Mouse (Mus musculus) neutrophil, adult 59 days (primary cell): ENCODE measurements around the gene Grin2a. TPM values are rescaled to one million over a fixed set of nuclear protein-coding genes. Genes with fewer than 3 reads are reported as not detected.

Source experiments
- total RNA-seq, 2 experiments: library from RNA; stranded (reverse); gene quantifications; 1 replicate in 1 of 2; 2 replicates in 1 of 2; pipeline ENCODE4 v1.2.4; 2023

Gene Grin2a
- total RNA-seq = not detected

GRCm38 (mm10) chr16:9994951-9995813, at the start of gene Grin2a:
Grin2a (minus strand) TSS chr16:9995560.

Other genes with a start within 250 kb of the Grin2a start
- gene Rpl39l, start 174.7 kb upstream of the Grin2a start, total RNA-seq = not detected
- not detected for gene Atf7ip2, start 197.2 kb upstream of the Grin2a start, total RNA-seq